Mouse (Mus musculus) olfactory bulb, adult 2 months (tissue): Measurements from ENCODE around the gene 1700011L22Rik.

Experiments
- CTCF ChIP-seq: fragments of 200-500 bp; IDR thresholded peaks from 2 replicates; pipeline ENCODE4 v1.5.1; 2012; ENCODE audit warnings: low read depth, mild to moderate bottlenecking, low read length, moderate library complexity; ENCODE audit not compliant: insufficient read depth
- POLR2A ChIP-seq: fragments of 200-500 bp; IDR thresholded peaks from 2 replicates; pipeline ENCODE4 v1.6.1; 2012; ENCODE audit warnings: mild to moderate bottlenecking, low read depth, low read length, moderate library complexity; ENCODE audit not compliant: insufficient read depth

GRCm38 (mm10) chr8:79288681-79289080 lies 40.3 kb upstream of the 1700011L22Rik start:
- no peak for TF ChIP-seq POLR2A
- TF ChIP-seq CTCF, result no peak
